Mouse (Mus musculus) adrenal gland, adult 18-20 months (tissue): ENCODE measurements around the gene Tas2r135. TPM values are rescaled to one million over a fixed set of nuclear protein-coding genes. Genes with fewer than 3 reads are reported as not detected.

Experiments used
- DNase-seq, 2 experiments: peaks; one replicate each; pipeline ENCODE4 v3.0.0; 2021 to 2022; ENCODE audit warnings: low spot score in 2 of 2
- long read RNA-seq, 2 experiments: library from polyadenylated mRNA; stranded (forward); transcript quantifications; one replicate each; pipeline ENCODE4 v2.0.0; 2021
- total RNA-seq, 2 experiments: library from RNA; stranded (reverse); gene quantifications; 1 replicate in 1 of 2; 2 replicates in 1 of 2; pipeline ENCODE4 v1.2.3; 2021

The Tas2r135 gene
- total RNA-seq, result 1 to 10 TPM in 1 of 2 experiments, under 1 TPM in 1; 0.38 to 3.4 TPM
- long read RNA-seq, experiment 1, partial matches to known transcripts, result 0 of 1 reads
- long read RNA-seq, experiment 1, other reads (novel, unspliced or antisense), result 1 of 1 reads
- long read RNA-seq, experiment 2, partial matches to known transcripts, result 3 of 9 reads
- long read RNA-seq, experiment 2, other reads (novel, unspliced or antisense), result 6 of 9 reads

DNA sequence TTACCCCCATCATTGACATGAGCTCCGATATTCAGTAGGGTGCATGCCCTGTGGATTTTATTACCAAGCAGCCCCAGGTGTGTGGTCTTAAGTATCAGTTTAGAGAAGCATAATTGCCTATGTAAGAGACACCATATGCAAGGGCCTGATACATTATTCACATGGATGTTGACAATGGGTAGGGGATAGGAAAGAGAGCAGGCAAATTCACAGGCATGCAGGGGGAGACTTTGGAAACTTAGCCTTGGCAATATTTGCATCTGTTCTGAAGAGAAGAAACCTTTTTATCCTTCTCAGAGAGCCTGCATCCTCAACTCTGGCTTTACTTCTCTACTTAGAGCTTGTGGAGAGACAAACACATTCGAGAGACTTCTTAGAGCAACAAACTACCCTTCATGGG, at the start of gene Tas2r135:
TSS of gene Tas2r135 (plus strand) at position 301 of the 400 bp plus-strand sequence.
- DNase-seq, result no peak

DNA sequence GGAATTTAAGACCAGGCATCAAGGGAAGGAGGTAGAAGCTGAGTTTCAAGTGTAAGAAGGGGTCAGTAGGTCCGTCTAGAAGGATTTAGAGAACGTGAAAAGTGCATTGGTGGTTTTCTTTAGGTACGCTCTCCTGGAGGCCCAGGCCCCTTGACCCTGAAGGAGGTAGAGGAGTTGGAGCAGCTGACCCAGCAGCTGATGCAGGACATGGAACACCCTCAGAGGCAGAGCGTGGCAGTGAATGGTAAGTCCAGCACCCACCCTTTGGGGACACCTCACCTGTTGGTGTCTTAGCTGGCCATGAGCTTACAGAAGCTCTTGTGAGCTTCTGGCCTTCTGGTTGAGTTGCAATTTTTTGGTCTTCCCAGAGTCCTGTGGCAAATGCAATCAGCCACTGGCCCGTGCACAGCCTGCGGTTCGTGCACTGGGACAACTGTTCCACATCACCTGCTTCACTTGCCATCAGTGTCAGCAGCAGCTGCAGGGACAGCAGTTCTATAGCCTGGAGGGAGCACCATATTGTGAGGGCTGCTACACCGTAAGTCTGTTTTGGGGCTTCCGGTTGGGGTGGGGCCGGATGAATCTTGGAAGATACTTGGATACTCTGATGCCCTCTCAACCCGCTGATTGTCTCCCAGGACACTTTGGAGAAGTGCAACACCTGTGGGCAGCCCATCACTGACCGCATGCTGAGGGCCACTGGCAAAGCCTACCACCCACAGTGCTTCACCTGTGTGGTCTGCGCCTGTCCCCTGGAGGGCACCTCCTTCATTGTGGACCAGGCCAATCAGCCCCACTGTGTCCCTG, 49.2 kb upstream of the Tas2r135 start:
- DNase-seq, result no peak

DNA sequence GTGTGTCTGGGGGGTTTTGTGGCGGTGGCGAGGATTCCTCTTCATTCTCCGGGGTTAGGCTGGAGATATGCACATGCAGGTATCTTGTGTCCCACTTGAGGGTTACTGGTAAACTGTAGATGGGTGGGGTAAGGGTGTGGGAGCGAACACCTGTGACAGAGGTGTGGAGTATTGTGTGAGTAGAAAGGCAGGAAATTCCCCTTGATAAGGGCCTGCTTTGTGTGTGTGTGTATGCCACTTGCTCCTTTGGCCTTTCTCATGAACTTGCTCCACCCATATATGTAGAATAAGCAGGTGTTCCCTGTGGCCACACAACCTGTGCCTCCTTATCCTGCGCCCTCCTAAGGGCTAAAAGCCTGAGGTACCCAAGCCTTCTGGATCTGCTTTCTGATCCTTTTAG, 48.3 kb upstream of the Tas2r135 start:
- no peak for DNase-seq

DNA sequence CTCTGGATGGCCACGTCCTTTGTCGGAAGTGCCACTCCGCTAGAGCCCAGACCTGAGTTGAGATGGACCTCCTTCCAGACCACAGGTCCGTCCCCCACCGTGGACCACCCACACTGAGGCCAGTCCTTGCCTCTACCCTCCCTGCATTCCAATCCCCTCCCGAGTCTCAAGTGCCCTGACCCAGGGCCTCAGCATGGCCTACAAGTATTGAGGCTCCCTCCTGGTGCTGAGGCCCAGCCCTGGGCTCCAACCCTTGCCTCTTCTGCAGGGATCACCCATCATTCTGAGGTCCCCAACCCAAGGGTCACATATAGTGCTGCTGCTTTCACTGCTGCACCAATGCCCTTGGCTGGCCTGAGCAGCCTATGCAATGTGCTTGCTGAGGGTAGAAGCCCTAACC, 47.3 kb upstream of the Tas2r135 start:
- DNase-seq, result no peak

DNA sequence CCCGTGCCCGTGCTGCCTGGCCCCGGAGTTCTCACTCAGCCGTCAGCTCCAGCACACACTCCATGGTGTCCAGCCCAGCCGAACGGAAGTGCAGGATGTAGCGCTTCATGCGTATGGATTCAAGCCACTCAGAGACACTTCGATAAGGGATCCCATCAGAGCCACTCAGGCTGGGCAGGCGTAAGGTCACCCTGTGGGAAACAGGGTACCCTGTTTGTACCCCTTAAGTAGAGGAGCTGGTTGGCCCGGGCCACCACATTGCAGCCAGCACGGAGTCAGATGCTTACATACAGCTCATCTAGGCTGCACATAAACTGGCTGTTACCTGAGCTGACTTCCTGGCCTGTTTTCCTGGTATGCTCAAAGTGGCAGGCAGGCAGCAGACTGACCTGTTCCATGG, 46.3 kb upstream of the Tas2r135 start:
- DNase-seq, result no peak

DNA sequence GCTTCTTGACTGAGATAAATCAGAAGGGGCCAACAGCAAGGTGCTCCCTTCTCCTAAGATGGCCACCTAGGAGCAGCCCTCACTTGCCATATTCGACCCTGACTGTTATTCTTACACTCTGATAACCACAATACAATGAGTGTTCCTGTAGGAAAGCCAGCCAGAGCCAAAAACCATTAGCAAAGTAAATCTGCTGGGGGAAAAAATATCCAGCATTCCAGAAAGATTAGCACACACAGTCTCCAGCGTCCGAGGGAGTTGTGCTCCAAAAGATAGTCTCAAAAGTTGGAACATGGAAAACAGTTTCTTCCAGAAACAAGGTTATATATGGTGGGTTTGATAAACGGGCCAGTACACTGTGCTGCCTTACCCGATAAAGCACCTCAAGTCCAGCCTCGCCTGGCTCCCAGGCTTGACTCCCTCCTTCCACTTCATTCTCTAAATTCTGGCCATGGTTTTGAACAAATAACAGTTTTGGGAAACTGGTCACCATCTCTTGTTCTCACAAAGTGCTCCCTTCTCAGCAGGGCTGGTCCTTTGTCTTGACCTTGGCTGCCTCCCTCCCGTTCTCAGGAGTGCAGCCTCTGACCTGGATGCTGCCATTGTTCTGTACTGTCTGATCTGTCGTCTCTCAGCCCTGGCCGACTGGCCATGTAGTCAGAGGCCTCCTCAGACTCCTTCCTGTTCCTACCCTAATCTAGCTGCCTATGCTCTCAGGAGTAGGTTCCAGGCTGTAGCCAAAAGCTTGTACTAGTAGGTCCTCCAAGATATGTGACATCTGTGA, 45.7 kb upstream of the Tas2r135 start:
- peak in 1 of 2 experiments; percentile 26 for DNase-seq

DNA sequence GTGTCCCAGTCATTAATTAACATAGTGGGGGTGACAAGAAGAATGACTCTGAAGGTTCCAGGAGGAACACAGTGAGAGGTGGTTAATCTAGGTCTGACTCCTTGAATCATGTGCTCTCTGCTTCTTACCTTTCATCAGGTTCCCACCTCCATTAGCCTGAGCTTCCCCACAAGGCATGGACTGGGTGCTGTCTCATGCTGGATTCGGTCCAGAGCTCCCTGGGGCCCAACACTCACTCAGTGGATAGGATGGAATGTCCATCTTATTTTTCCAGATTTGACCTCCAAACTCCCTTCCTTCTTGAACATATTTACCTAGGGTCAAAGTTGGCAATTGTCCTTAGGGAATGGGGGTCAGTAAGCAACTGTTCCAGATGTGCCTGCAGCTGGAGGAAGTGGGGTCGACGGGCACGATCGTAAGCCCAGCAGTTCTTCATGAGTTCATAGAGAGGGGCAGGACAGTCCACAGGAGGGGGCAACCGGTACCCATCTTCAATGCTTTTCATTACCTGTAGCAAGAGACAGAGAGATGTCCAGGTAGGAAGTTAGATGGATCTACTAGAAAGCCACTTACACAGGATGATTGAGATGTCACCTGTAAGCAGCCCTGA, 44.9 kb upstream of the Tas2r135 start:
- no peak for DNase-seq

DNA sequence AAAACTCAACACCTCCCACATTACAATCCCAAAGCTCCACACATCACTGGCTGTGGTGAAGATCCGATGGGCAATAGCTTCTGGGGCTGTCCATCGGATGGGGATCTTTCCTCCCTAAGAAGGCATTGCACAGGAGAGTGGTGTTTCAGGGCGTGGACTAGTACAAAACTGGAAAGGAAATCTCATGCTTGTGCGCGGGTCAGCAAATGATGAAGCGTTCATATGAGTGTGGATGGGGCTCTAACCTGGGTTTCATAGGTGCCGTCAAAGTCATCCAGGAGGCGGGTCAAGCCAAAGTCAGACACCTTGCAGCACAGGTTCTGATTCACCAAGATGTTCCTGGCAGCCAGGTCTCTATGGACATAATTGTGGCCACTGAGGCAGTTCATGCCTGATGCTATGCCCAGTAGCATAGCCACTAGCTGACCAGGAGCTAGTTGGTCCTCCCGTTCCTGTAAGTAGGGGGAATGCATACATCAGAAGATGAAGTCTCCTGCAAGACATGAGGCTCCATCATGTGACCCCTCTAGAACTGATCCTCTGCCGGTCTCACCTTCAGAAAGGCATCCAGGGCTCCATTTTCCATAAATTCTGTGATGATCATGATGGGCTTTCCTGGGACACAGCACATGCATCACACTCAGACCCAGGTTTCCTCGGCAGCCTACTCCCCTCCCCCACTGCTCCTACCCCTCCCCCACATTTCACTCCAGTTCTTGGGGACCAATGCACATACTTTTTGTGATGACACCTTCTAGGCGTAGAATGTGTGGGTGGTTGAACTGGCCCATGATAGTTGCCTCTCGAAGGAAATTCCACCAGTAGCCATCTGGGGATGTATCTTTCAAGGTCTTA, 44.0 kb upstream of the Tas2r135 start:
- DNase-seq, result no peak

DNA sequence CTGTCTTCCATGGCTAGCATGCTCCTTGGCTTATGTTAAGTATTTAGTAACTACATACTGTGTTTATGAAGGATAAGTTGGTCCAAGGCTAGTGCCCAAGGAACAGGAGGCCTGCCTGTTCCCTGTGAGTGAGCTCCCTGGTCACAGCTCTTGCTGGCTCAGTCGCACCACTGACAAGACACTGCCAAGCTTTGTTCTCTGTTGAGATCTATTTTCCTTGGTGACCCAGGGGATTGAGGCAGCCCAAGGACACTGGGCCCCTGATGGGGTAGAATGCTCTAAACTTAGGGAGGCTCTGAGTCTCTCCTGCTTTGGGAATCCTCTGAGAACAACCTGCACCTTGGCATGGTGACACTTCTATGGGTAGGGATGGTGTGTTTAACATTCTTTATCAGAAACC, 43.2 kb upstream of the Tas2r135 start:
- no peak for DNase-seq

DNA sequence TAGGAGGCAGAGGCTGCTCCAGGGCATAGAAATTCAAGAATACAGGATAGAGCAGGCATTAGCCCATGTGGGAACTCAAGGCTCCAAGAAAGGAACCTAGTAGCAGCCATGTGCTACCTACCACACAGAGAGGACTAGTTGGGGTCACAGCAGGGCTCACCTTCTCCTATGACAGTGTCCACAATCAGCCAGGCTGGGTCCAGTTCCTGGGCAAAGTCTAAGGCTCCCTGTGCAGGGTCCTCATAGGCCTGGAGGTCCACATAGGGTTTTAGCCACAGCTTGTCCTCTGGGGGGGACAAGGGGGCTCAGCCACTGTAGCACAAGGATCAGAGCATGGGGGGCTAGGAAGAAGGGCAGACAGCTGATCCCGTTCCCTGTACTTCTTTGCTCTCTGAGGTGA, 42.7 kb upstream of the Tas2r135 start:
- DNase-seq, result no peak

DNA sequence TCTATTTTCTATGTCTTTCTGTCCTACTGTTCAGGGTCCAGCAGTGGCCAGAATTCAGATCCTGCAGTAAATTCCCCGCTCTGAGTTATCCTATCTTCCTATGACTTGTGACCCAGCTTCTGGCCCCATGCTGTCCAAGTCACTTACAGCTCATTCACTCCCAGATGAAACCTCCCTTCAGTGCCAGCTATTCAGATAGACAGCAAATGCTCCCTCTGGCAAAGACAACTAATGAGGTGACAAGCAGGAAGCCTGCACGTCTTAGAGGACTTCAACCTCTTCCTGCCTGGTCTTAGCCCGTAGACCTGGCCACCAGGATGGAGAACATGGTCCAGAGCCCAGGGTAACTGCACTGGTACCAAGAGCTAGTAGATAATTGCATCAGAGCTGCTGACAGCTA, 42.3 kb upstream of the Tas2r135 start:
- no peak for DNase-seq

DNA sequence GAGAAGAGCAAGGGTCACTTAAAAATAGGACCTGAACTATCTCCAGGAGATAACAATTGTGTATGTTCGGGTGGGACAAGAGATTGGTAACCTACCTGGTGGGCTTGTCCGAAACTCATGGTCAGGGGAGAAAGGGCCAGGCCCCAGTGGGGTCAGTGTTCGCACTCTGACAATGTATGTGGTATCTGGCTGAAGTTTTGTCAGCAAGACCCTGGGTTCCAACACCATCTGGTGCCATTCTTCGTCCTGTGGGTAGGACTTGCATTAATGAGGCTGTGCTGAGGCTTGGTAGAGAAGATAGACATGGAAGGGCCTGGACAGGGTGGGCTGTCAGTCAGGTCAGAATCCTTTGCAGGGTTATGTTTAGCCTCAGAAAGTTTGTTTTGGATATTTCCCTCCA, 41.2 kb upstream of the Tas2r135 start:
- DNase-seq, result no peak

DNA sequence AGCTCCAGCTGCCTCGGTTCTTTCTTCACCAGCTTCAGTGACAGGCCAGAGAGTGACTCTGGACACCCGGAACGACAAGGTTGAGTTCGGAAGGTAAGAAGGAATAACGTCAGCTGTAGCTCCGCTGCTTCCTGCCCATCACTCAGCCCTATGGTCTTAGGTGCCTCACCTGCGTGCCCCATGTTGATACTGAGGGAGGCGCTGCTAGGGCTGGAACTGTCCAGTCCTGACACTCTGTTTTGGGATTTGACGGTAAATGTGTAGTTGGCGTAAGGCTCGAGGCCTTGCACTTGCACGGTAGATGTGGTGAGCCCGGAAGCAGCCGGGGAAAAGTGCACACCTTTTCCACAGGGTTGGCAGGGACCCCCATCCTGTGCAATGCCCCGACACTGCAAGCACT, 40.6 kb upstream of the Tas2r135 start:
- no peak for DNase-seq

DNA sequence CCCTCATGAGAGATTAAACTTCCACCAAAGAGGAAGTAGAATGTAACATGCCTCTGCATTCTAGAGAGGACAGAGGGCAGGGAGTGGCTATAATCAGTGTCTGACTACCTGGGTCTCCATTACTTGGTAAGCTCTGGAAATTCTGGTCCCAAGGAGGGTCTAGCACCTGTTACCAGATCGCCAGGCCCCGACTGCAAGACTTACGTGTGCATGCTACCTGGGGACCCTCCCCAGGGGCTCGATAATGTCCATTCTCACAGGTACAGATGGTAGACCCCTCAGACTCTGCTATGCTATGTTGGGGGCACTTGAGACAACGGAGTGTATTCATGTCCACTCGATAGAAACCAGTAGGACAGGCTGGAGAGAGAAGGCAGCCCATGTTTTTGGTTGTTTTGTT, 40.0 kb upstream of the Tas2r135 start:
- no peak for DNase-seq

DNA sequence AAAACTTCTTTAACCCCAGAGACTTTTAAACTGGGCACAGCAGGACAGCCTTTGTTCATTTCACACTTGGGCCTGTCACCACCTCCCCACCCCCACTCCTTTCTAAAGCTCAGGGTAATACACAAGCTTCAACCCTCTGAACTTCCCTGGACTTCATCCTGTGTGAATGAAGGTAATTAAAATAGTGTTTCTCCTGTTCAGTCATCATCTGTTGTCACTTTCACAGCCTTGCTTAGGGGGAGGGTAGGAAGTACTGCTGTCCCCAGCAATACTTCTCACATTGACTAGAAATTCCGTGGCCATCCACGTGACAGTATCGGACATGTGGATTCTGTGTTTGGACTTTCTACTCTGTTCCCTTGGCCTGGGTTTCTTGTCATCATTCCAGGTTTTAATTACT, 35.4 kb upstream of the Tas2r135 start:
- DNase-seq, result no peak

DNA sequence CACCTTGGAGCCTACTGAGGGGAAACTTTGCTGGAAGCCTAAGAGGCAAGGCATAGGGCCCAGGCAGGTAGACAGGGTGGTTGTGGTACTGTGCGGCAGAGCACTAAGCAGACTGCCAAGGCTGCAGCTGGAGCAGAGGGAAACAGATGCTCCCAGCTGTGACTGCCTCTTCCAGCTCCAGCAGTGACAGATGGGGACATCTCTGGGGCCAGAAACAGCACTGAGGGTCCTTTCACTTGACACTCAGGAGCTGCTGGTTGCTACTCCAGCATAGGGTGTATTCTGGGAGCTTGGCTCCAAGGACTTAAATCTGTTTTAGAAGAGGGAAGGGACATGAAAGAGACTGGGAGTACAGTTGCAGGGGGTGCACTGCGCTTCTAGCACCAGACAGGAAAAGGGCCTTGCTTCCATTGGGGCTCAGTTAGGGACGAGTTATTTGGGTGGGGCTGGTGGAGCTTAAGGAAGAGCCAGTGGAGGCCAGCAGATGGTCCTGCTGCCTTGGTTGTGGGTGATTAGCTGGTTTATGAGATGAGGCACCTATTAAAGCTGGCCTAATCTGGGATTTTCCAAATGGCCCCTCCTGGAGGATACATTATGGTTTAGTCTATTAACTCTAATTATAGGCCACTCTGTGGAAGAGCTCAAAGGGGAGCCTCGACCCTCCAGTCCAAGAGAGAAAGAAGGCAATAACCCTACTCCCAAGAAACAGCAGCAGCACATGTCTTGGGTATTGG, 34.4 kb upstream of the Tas2r135 start:
- no peak for DNase-seq

DNA sequence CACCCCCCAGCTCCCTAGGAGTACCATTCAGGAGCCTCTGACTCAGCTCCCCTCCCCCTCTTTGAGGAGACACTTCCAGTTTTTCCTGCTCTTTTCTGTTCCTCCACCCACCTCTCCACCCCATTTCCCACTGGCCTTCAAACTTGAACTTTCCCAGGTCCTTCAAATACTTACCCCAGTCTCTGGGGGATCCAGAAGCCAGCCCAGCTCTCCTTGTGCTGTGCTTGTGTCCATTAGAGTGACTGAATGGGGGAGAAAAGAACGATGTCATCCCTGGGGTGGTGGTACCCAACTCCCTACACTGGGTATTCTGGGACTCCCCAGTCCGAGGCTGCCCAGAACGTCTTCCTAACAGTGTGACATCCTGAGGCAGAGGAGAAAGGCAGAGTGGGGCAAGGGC, 33.2 kb upstream of the Tas2r135 start:
- no peak for DNase-seq

DNA sequence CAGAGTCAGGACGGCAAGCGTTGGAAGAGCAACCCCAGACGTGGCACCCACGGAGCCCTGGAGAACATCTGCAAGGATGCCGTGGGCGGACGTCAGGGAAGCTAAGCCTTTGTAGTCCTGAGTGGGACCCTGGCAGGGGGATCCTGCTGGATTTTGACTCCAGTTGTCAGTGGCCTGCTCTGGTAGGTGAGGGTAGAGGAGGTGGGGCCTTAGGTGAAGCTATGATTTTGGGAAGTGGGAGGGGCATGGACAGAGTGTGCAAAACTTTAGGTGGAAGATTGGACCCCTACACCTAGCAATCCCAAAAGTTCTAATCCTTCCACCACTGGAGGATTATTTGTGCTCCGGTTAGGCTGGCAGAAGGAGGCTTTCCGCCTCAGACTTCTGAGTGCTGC, 32.8 kb upstream of the Tas2r135 start:
- no peak for DNase-seq

DNA sequence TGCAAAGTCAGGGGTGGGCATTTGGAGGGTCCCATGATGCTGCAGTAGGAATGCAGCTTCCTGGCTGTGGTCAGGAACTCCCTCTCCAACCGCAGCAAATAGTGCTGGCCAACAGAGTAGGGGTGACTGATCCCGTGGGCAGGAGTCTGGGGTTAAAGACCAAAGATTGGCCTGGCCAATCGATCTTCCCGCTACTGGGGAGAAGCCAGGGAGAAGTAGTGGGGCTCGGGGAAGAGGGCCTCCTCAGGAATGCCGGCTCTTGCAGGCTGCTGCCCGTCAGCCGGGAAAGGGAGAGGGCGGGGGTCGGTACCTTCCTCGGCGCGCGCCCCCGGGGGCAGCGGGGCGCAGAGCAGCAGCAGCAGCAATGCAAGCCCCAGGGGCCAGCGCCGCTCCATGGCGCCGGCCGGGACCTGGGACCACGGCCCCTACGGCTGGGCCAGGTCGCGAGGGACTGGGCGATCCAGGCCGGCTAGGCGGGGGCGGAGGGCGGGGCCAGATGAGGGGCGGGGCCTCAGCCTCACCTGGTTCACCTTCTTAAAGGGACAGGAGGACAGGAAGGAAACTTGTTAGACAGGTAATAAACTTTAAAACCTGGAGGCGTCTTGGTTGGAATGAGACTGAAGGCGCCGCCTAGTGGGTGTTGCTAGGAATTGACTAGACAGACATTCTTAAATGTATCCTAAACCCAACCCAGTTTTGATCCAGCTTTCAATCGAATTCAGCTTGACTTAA, 32.3 kb upstream of the Tas2r135 start, which contains the start of gene Epha1:
TSS of gene Epha1 (minus strand) at position 453 of the 732 bp plus-strand sequence.
- DNase-seq, result peak in 1 of 2 experiments; percentile 71
